Mouse (Mus musculus) liver, adult (tissue): ENCODE measurements around the gene Dgkh.

Experiments
- GATA4 ChIP-seq: IDR thresholded peaks from 2 replicates; pipeline ENCODE4 v1.6.1; 2014; ENCODE audit warnings: mild to moderate bottlenecking, low read length; ENCODE audit not compliant: insufficient replicate concordance

The Dgkh gene

DNA sequence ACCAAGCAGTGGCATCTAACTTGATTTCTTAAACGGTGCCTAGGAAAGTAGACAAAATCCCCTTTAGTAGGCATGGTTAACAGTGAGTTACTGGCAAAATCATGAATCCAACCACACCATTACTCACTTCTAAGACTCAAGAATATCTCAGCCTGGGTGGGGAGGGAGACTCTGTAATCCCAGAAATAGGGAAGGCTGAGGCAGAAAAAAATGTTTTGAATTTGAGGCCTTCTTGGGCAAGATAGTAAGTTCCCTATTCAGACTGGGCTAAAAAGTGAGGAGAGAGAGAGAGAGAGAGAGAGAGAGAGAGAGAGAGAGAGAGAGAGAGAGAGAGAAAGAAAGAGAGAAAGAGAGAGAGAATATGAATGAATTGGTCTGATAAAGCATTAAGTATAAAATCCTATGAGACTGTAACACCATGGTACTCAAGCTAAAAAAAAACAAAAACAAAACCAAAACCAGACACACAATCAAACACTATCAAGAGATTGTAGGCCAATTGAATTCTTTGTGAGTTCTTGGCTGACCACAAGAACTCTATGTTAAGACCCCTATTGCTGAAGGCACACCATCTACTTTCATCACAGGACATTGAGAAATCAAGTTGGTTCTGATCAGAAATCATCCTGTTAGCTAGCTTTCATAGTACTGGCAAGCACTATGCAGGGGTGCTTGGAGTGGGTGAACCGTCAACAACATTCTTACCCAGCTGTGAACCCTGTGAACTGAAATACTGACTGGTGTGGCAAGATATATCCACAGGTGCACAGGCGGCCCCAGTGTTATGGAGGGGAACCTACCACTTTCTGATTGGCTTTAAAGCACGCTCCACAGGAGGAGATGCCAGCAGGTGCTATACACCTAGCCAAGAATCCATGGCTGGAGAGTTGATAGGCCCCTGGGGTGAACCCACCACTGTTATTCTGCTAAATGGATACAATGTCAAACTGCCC, 101.4 kb downstream of the Dgkh start:
- TF ChIP-seq GATA4: no peak

DNA sequence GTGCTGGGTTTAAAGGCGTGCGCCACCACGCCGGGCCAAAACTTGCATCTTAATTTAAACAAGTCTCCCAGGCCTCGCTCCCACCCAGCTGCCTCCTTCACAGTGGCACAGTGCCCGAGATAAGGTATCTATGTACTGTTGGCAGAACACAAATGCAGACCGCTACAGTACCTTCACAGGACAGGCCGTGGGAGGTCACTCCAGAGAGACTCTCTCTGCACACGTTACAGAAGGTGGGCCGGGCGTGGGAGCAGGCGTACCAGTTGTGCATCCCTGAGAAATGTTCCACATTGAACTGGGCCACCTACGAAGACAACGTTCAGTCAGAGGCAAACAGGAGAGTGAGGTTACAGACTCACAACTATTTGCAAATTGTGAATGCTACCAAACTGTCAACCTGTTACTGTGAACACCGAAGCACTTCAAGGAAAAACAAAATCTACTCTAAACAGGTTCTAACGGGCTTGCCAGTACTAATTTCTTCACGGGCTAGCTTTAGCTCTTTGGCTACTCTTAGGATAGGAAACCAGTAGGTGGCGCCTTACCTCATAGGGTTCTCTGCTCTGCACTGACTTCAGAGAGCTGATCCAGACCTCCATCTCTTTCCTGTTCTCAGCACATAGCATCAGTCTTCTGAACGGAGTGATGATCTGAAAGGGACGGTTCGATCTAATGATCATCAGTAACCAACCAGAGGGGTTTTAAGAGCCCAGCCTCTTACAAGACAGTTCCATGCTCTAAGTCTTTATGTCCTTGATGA, 104.9 kb downstream of the Dgkh start:
- no peak for TF ChIP-seq GATA4

DNA sequence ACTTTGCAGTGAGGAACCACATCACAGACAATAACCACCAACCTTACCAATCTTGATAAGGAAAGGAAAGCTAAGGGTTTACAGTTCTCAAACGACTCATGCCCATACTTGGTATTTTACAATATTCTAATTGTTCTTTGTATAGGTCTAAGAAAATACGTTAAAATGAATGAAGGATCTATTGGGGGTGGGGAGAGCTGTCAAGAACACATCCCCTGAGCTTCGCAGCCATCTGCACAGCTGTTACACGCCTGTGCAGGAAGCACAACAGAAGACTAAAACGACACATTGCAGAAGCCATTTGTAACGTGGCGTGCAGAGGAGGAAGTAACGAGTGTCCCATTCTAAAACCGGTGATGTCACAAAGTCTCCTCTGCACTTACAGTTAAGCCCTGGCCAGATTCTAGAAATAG, 113.7 kb downstream of the Dgkh start:
- no peak for TF ChIP-seq GATA4

GRCm38 (mm10) chr14:78613569-78613968, 119.0 kb downstream of the Dgkh start:
- TF ChIP-seq GATA4: no peak

DNA sequence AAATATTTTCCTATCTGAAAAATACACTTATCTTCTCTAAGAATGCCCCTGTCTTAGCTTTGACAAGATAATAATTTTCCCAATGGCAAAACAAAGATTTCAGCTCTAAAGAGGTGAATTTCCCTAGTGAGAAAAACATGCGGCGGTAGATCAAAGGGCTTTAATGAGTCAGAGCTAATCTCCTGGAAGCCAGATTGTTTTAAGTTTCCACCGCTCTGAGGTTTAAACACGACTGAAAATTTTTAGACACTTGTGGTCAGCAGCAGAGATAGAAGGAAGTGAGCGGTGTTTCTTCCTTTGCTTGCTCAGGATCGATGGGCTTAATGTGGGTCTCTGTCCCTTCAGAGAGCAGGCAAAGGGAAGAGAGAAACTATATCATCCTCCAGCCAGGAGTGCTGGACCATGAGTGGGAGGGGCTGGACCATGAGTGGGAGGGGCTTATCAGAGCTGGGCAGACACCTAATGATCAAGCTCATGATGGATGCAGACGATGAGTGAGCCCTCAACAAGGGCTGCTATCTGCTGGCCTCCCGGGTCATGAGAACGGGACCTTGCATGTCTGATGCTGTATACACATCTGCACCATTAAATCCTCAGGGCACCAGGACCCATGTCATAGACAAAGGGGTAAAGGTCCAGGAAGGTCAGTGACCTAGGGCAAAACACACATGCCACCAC, 120.3 kb downstream of the Dgkh start:
- TF ChIP-seq GATA4: no peak

GRCm38 (mm10) chr14:78594916-78595315, 137.7 kb downstream of the Dgkh start:
- no peak for TF ChIP-seq GATA4

DNA sequence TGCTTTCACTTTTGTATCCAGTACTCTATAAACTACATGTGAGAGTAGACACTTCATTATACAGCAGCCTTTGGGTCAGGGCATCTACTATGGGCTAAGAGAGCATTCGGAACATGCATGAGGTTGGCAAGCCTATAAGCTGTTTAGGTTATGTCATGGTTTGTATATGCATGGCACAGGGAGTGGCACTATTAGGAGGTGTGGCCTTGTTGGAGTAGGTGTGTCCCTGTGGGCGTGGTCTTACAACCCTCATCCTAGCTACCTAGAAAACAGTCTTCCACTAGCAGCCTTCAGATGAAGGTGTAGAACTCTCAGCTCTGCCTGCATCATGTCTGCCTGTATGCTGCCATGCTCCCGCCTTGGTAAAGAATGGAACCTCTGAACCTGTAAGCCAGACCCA, 139.6 kb downstream of the Dgkh start:
- TF ChIP-seq GATA4: no peak

GRCm38 (mm10) chr14:78590335-78590734, 142.2 kb downstream of the Dgkh start:
- TF ChIP-seq GATA4: no peak

GRCm38 (mm10) chr14:78584222-78584621, 148.4 kb downstream of the Dgkh start:
- TF ChIP-seq GATA4: no peak

GRCm38 (mm10) chr14:78583168-78583567, 149.4 kb downstream of the Dgkh start:
- TF ChIP-seq GATA4: no peak

DNA sequence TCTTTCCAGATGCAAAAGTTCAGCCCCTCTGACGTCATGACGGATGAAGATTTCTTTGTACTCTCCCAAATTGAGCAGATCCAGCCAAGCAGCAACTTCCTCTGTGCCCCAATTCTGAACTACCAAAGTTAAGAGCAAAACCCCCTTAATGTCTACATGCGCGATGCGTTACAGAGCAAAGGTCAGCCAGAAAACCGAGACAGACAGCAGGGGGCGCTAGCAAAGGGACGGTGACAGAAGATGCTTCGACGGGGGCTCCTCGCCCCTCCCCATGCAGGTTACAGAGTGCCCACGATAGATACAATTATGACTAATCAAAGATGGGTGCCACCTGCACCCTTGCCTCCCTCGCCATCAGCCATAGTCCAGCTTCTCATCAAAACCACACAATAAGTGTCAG, 156.7 kb downstream of the Dgkh start:
- TF ChIP-seq GATA4: no peak

DNA sequence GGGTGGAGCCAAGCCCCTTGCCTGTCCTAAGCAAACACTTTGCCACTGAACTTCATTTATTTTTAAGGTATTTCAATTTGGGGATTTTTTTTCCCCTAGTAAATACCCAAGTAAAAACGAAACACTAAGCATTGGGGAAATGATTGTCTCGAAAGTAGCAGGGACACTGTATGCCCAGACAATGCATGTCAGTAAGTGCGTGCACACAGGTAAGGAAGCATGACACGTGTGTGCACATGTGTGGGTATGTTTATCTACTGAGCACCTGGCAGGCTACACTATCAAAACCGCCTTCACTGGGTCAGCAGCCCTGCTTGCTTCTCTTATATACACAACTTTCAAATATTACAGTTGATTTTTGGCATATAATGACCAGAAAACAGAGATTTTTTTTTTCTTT, 164.2 kb downstream of the Dgkh start:
- TF ChIP-seq GATA4: no peak

- no peak for TF ChIP-seq GATA4
Measured at GRCm38 (mm10) chr14:78566431-78566830, 166.1 kb downstream of the Dgkh start.

- no peak for TF ChIP-seq GATA4
Measured at GRCm38 (mm10) chr14:78564292-78564691, 168.3 kb downstream of the Dgkh start.

DNA sequence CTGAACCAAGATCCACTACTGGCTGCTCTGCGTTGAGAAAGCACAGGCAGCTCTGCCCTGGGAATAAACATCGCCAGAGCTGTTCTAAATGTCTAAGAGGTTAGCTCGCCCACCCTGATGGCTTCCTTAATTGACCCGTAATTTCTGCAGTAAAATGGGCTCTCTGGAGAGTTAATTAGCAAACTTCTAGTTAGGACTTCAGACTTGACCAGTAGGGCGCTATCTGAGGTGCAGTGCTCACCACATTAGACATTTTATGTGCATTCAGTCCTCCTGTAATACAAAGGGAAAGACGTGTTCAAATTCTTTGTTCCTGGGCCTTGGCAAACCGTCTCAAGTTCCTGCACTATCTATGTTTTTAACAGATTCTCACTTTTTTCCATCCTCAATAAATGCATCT, 169.4 kb downstream of the Dgkh start:
- TF ChIP-seq GATA4: no peak
